Mouse (Mus musculus): ENCODE data around the gene Kcnh3. TPM values are rescaled to one million over a fixed set of nuclear protein-coding genes. Genes with fewer than 3 reads are reported as not detected.
"Not testable (repeated sequence)": the region's sequence is repeated elsewhere in the genome, so short reads cannot be mapped to it uniquely, and the experiment has no call there.

Kcnh3 gene
- polyA plus RNA-seq, 3 experiments from 2014 or later, result not detected

DNA sequence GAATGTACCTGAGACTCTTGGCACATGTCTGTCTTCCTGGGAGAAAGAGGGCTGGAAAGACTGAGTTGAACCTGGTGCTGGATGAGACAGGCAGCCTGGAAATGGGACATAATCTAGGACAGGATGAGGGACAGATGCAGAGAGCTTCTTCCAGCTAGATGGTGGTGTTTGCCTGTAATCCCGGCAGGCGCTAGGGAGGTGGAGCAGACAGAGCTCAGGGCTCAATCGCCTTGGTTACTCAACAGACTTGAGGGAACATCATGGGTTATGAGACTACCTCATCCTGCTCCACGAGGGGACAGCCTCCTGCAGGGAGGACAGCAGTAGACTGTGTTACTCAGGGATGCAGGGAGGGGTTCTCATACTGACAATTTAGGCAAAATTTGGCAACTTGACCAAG lies 16.6 kb downstream of the Kcnh3 start:
- ATAC-seq, result no peak

DNA sequence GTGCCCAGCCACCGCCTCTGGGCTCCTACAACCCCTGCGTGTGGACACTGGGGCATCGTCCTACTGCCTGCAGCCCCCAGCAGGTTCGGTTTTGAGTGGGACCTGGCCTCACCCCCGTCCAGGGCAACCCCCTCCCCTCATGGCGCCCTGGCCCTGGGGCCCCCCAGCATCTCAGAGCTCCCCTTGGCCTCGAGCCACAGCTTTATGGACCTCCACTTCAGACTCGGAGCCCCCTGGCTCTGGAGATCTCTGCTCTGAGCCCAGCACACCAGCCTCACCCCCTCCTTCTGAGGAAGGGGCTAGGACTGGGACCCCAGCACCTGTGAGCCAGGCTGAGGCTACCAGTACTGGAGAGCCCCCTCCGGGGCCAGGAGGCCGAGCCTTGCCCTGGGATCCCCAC lies 17.4 kb downstream of the Kcnh3 start:
- no peak for ATAC-seq

DNA sequence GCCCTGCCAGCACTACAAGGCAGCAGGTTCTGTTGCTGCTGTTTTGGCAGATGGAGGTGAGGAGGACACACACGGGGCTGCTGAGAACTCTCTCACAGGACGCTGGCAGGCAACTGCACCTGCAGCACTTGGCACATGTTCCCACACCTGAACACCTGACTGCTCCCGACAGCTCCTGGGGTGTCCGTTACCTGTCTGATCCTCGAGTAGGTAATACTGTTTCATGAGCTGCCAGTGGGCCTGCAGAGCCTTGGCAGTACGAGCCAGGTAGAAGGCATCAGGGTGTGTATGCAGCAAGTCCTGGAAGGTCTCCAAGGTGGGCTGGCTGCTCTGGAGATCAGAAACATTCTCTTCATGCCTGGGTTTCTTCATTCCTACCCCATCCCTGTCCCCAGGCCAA lies 22.1 kb downstream of the Kcnh3 start:
- not testable (repeated sequence) for ATAC-seq

DNA sequence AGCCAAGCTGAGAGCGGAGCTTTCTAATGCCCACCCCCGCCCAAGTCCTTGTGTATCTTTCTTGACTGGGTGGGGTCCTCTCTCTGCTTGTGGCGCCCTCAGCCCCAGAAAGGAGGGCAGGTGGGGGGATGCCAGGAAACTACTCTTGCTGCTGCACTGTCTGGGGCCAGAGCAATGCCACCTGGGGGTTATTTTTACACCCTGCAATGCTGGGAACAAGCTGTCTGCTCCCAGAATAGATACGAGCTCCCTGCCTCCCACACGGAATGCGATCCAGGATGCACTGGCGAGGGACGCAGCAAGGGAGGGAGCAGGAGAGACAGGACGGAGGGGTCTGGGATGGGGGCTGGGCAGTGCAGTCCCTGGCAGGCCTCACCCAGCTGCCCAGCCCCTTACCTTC lies 24.3 kb downstream of the Kcnh3 start:
- ATAC-seq, result no peak

DNA sequence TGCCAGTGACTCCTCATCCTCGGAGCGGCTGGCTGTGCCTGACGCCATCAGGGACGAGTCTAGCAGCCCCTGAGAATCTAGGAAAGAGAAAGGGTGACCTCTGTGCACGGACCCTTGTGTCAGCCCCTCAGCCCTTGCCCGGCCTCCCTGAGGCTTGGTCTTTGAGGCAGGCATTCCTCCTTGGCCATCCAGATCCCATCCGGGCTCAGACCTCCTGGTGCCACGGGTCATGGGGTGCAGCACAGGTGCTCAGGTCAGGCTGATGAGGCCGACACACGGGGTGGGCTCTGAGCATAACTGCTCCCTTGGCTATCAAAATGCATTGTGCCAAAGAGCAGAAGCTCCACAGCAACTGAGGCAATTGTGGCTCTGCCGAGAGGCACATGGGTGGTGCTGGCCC lies 25.3 kb downstream of the Kcnh3 start:
- no peak for ATAC-seq

DNA sequence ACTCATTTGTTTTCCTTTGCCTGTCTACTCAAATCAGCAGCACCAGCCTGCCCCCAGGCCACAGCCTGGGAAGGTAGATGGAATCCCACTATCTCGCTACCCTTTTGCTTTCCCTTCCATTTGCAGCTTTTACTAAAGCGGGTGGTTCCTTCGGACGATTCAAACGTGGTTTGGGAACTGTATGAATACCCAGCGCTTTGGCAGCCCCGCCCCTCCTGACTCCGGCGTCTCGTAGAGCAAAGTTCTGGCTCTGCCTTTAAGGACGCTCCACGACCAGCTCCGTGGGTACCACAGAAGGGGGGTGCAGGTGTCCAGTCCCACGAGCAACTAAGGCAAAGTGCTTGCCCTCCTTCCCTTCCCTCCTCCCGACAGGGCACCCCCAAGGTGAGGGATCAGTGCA lies 26.4 kb downstream of the Kcnh3 start:
- not testable (repeated sequence) for ATAC-seq

DNA sequence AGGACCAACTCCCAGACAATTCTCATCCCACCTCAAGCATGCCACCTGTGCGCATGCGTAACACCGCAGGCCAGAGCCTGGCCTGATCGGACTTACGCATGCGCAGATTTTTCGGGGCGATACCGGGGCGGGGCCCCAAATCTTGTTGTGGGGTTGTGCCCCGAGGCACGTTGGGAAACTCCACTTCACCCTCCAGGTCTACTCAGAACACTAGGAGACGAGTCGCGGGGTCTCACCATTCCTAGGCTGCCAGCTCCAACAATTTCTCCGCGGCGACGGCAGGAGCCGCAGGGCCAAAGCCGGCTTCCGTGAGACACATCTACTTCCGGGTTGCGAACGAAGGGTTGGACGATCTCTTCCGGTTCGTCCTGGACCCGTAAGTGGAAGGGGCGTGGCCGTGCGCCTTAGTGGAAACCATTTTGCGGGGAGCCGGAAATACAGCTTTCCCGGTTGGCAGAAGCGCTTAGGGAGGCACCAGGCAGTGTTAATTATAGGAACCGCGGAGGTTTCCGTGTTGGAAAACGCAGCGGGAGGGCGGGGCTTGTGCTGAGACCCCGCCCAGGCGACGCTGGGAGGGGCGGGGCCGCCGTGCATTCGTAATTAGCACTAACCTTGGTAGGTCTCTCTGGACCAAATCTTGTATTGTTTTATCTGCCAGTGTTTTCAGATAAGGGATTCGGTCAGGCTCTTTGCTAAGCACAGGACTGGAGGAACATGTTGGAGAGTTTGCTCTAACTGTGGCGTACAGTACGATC lies 27.1 kb downstream of the Kcnh3 start, which contains the start of gene Mcrs1:
Gene Mcrs1 (minus strand): TSS at position 336 of the 755 bp plus-strand sequence.
- ATAC-seq, result peak; percentile 93

DNA sequence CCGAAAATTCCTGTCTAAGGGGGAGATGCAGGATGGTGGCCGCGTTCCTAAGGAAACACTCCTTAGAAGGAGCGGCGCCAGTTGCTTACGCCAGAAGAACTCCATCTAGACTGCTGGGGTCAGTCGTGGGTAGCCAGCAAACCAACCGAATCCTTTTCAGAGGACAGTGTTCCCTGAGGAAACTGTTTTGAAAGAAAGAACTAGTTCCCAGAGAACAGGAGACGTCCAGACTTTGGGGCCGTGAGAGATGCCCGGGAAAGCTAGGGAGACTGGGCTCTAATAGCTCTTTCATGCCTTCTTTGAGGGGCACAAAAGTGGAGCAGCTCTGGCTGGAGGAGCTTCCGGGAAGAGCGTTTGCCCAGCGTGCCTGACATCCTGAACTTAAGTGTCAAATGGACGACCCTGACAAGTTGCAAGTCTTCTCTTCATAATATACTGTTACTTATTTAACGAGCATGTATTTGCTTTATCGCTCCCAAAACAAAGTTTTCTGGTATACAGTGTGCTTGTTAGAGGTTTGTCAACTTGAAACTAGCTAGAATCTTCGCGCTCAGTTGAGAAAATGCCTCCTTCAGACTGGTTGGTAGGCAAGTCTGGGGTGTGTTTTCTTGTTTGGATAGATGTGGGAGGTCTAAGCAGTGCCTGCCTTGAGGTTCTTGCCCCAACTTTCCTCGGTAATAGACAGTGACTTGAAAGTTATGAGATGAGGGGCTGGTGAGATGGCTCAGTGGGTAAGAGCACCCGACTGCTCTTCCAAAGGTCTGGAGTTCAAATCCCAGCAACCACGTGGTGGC lies 27.9 kb downstream of the Kcnh3 start:
- no peak for ATAC-seq

DNA sequence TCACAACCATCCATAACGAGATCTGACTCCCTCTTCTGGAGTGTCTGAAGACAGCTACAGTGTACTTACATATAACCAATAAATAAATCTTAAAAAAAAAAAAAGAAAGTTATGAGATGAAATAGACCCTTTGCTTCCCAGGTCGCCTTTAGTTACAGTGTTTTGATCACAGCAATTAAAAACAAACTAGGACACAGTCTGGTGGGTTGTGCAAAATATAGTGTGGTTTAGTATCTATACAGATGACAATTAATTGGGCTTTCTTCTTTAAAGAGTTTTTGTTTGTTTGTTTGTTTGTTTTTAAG lies 28.5 kb downstream of the Kcnh3 start:
- ATAC-seq, result not testable (repeated sequence)

DNA sequence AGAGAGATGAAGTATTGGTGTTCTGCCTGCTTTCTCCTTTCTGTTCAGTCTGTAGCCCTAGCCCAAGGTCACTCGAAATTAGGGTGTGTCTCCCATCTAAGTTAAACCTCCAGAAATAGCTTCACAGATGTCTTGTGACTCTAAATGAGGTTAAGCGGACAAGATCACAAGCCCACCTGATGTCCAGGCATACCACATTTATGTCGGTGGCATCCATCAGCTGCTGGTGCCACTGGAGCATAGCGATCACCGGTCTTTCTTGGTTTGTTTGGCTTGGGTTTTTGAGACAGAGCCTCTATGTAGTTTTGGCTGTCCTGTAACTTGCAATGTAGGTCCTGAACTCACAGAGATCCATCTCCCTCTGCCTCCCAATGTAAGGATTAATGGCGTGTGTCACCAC lies 29.1 kb downstream of the Kcnh3 start:
- no peak for ATAC-seq

DNA sequence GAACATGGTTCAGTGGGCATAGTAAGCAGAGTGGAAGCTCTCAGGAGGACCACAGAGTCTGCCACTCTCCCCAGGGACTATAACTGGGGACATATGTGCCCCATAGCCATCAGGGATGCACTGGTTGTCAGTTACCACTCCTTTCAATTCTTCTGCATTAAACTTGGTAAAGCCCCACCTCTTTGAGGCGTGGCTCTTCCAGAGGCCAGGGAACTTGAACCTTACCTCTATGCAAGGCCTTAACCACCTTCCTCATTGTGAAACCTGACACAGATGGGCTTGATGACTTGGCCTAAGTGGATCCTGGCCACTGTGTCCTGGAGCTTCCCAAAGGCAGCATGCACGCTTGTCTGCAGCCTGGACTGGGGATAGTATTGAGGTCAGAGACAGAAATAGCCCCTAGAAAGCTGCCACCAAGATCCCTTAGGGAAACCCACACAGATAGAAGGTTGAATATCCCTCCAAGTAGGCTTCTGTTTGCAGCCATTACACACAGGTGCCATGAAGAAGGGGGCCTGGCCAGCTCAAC lies 29.9 kb downstream of the Kcnh3 start:
- ATAC-seq, result no peak

DNA sequence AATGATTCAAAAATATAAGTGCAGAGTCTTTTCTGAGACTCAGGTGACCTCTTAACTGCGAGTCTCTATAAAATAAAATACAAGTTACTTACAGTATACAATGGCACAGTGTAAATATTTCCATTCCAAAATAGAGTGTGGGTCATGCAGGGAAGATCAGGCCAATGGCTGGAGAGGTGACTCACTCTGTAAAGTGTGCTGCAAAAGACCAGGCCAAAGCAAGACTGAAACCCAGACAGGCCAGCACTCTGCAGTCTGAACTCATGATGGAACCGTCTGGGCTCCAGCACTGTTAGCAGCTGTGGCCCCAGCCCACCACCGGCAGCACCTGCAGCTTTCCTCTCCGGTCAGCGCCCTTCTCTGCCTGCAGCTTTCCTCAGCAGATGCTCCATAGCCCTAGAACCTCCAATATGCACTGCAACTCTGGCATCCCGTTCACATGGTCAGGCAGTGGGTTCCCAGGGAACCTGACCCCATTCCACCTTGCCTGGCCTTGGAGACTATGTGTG lies 30.6 kb downstream of the Kcnh3 start:
- ATAC-seq, result no peak

DNA sequence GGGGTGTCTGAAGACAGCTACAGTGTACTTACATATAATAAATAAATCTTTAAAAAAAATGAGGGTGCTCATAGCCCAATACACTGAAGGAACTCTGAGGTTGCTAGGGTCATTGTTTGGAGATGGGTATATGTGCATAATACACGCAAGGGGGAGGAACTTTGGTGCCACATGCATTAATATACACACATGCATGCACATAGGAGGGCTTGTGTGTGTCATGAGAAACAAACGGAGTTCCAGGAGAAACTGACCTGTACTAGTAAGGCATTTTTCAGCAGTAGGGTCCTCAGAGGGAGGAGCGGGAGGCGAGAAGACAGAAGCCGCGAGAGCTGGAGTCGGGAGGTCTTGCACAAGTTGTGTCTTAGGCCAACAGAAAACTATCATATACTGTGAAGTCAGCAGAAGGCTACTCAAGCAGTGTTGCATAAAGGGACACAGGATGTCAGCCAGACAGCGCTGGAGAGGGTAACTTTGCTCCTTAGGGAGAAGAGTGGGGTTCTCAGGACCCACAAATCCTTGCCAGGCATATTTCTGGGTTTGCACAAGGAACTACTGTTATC lies 34.6 kb downstream of the Kcnh3 start:
- peak; percentile 46 for ATAC-seq

DNA sequence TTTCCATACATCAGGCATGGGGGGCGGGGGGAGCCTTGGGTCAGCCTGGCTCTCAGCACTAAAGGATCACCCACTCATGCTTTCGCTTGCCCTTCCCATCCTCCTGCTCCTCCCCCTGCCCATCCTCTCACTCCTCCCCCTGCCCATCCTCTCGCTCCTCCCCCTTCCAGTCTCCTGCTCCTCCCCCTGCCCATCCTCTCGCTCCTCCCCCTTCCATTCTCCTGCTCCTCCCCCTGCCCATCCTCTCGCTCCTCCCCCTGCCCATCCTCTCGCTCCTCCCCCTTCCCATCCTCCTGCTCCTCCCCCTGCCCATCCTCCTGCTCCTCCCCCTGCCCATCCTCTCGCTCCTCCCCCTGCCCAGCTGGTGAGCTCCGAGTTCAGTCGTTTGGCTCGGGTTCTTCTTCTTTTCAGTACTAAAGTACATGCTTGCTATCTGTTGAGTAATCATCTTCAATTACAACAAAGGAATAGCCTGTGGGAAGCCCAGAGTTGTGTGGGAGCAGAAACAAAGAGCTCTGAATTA lies 35.1 kb downstream of the Kcnh3 start:
- no peak for ATAC-seq

DNA sequence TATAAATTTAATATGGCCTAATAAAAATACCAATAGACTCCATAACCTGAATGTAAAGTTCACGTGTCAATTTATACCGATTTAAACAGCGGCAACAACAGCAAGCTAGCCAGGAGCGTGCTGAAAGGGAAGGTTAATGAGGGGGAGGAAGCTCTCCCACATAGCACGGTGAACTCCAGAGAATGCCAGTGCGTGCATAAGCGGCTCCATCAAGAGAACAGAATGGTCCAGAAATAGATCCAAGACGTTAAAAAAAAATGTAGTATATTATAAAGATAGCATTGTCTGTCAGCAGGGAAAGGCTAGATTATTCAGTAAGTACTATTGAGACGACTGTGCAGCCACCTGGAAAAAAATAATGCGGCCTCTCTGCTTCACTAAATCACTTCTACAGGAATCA lies 38.0 kb downstream of the Kcnh3 start:
- ATAC-seq, result no peak

DNA sequence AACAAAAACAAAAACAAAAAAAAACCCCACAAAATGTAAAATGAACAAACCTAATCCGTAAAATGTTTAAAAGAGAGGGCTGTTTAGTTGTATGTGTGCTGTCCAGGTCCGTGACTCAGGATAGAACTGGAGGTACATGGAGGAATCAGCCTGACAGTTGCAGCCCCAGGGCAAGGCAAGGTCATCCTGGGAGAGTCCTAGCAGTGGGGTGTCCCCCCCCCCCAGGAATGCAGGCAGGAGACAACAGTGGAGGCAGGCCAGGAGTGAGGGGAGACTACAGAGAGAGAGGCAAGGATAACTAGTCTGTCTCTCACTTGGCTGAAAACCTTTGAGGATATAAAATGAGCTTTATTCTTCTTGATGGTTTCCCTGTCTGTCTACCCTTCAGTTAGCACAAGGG lies 39.7 kb downstream of the Kcnh3 start:
- no peak for ATAC-seq

DNA sequence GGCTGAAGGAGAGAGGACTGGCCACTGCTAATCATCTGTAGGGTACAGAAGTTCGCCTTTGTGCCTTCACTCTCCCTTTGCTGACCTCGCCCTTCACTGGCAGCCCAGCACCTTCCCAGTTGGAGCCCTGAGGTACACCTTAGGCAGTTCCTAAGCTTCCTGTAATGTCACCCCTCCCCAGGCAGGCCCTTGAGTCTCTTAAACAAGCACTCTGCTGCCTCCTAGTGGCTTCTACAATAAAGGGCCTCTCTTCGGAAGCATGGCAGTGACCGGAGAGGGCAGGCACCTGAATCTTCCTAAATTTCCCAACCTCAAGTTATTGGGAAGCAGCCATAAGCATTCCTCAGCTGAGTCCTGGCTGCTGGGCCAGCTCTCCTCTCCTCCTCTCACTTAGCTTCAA lies 41.0 kb downstream of the Kcnh3 start:
- ATAC-seq, result peak; percentile 56

DNA sequence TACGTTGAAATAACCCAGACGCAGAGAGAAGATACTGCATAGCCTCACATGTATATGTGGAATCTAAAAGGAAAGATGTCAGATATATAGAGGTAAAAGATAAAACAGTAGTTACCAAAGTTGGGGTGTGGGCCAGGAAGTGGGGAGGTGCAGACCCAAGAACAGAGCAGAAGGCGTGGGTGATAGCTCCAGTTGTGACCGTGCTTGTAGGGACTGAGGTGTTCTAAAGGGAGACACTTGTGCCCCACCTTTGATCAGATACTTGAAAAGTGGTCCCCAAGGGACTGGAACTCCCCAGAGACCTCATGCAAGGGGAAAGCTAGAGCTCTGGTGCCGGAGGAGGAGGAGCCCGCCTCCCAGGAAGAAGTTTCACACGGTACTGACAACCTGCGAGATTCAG lies 51.4 kb downstream of the Kcnh3 start:
- ATAC-seq, result peak; percentile 63

DNA sequence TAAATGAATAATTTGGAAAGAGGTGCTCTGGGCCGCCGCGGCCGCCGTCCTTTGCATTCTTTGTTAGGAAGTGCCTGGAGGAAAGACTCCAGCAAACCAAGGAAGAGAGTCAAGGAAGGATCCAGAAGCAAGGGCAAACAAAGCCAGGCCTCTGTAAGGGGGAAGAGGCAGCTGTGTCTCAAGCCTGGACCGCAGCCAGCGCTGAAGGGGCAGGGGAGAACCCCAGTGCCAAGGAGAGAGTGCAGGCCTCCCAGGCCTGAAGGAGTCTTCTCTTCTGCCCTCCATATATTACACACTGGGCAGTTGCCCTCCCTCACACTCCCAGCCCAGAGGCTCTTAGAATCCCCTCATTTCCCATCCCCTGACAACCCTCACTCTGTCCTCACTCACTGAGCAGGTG lies 53.6 kb downstream of the Kcnh3 start:
- no peak for ATAC-seq

DNA sequence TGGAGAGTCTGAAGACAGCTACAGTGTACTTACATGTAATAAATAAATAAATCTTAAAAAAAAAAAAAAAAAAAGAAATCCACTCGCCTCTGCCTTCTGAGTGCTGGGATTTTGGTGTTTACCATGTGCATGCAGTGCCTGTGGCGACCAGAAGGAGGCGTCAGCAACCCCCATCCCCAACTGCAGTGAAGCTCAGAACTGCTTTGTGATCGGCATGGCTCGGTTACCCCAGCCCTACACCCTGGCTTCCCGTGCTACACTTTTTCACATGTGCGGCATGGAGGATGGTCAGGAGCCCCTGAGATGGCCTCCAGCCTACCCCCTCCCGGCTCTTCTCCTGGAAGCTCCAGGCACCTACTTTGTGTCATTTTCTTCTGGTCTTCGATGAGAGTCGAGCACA lies 58.8 kb downstream of the Kcnh3 start:
- ATAC-seq, result no peak

DNA sequence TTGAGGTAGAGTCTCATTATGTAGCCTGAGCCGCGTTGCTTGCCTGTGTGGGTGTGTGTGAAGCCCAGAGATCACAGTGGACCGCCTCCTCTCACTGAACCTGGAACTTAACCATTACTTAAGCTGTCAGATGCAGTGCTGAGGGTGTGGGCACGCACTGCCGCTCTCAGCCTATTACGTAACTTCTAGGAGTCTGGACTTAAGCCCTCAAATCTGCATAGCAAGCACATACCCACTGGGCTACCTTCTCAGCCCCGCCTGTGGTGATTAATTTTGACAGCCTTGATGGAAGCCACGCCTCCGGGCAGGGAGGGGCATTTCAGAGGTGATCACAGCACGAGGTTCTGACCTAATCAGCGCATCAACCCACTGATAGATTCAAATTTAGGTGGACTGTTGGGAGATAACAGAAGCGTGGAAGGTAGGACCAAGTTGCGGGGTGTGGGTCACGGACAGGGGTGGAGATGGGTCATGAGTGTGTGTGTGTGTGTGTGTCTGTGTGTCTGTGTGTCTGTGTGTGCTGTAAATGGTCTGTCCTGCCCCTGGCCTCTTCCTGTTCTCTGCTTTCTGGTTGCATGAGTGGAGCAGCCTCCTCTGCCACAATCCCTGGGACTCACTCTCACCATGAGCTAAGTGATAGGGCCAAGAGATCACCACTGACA lies 60.0 kb downstream of the Kcnh3 start:
- peak; percentile 25 for ATAC-seq

DNA sequence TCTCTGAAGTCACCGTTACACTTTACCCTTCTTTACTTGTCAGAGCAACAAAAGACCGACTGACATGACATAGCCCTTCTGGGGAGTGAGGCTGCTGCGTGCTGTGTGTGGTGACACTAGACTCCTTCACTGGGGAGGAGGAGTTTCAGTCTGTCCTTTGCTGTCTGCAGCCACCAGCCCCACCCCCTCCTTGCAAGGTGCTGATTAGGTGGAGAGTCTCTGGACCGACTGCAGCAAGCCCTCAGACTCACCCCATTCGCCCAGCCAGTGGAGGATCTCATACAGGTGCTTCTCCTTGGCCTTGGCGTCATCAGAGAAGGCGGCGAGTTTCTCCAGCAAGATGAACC lies 60.5 kb downstream of the Kcnh3 start:
- ATAC-seq, result no peak

DNA sequence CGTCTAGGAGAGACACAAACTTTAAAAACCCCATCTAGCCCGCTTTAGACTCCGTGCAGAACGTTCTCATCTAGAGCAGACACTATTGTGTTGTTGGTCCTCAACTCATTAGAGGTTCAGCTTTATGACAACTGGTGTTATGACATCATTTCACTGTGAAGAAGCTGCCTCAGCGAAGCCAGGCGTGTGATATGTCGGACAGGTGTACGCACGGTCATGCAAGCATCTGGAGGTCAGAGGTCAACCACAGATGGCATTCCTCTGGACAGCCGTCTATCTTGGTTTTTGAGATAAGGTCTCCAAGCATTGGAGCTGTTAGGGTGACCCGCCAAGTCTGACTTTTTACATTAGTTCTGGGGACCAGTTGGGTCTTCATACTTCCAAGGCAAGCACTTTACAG lies 65.9 kb downstream of the Kcnh3 start:
- no peak for ATAC-seq

Data from inflammation-experienced regulatory T-cells, adult 6 months (primary cell).